Mouse (Mus musculus) layer of hippocampus, adult 9-11 months (tissue): ENCODE results near the gene Col5a3.

Source experiments
- DNase-seq: peaks from one replicate; pipeline ENCODE4 v3.0.0; 2022

Gene Col5a3

GRCm38 (mm10) chr9:20746017-20746660 is 68.7 kb downstream of the Col5a3 start, which contains the start of gene Olfm2:
Olfm2 (minus strand) TSS chr9:20746349.
- no peak for DNase-seq

GRCm38 (mm10) chr9:20745129-20745966 is 69.5 kb downstream of the Col5a3 start:
- DNase-seq, result no peak

GRCm38 (mm10) chr9:20743946-20744738 is 70.7 kb downstream of the Col5a3 start:
- DNase-seq, result no peak

GRCm38 (mm10) chr9:20740407-20740806 is 74.5 kb downstream of the Col5a3 start:
- DNase-seq, result peak; percentile 62

GRCm38 (mm10) chr9:20738251-20738999 is 76.4 kb downstream of the Col5a3 start:
- DNase-seq, result no peak

- DNase-seq, result no peak
These were observed 77.6 kb downstream of the Col5a3 start for GRCm38 (mm10) chr9:20737227-20737626.

- DNase-seq, result no peak
These were observed 80.2 kb downstream of the Col5a3 start for GRCm38 (mm10) chr9:20734692-20735091.

- DNase-seq, result no peak
These were observed 83.1 kb downstream of the Col5a3 start for GRCm38 (mm10) chr9:20731797-20732196.

GRCm38 (mm10) chr9:20729451-20729850 is 85.4 kb downstream of the Col5a3 start:
- DNase-seq, result no peak

- DNase-seq, result no peak
These were observed 87.2 kb downstream of the Col5a3 start for GRCm38 (mm10) chr9:20727601-20728113.

- DNase-seq, result no peak
These were observed 87.8 kb downstream of the Col5a3 start for GRCm38 (mm10) chr9:20726859-20727600.

- no peak for DNase-seq
These were observed 88.6 kb downstream of the Col5a3 start for GRCm38 (mm10) chr9:20726134-20726858.

GRCm38 (mm10) chr9:20721582-20721981 is 93.3 kb downstream of the Col5a3 start:
- DNase-seq, result no peak
